Mouse (Mus musculus): ENCODE results near the gene Amz1. TPM values are rescaled to one million over a fixed set of nuclear protein-coding genes. Genes with fewer than 3 reads are reported as not detected.

Gene Amz1
- polyA plus RNA-seq, 1 experiment from 2014 or later: 1.4 TPM

GRCm38 (mm10) chr5:140701661-140702060 lies 22.3 kb upstream of the Amz1 start:
- no peaks in the 10 kb centered on the region for H3K9me3 ChIP-seq (replicated peaks)
- H3K36me3 ChIP-seq (replicated peaks): no peaks in the 10 kb centered on the region
- peak overlapping the region; percentile 69 for H3K9ac ChIP-seq
- under 1% methylated on average over 25 of the region's 25 CpGs for WGBS (ENCODE audit: insufficient replicate concordance)
- peak; percentile 4 for ATAC-seq (ENCODE audit: insufficient read depth)
- no peaks in the 10 kb centered on the region for H3K27me3 ChIP-seq
- peak overlapping the region; percentile 86 for H3K27ac ChIP-seq (replicated peaks)
- peak overlapping the region; percentile 70 for H3K4me3 ChIP-seq (replicated peaks)
- H3K4me1 ChIP-seq (replicated peaks): peaks cover 68% of the 10 kb centered on the region
- H3K4me2 ChIP-seq: peak overlapping the region; percentile 95

- peak within 1 kb of the TSS; percentile 86 for H3K27ac ChIP-seq (replicated peaks)
- H3K36me3 ChIP-seq (replicated peaks): no peaks in the 10 kb centered on the region; the same call in 1 of the 2 replicates
- peak within 1 kb of the TSS; percentile 69 for H3K9ac ChIP-seq
- ATAC-seq (ENCODE audit: insufficient read depth): peak; percentile 43
- 0% methylated on average over 33 of the region's 33 CpGs for WGBS (ENCODE audit: insufficient replicate concordance)
- no peaks in the 10 kb centered on the region for H3K9me3 ChIP-seq (replicated peaks)
- peak within 1 kb of the TSS; percentile 70 for H3K4me3 ChIP-seq (replicated peaks)
- H3K4me1 ChIP-seq (replicated peaks): peaks cover 68% of the 10 kb centered on the region
- H3K4me2 ChIP-seq: peak within 1 kb of the TSS; percentile 95
- no peaks in the 10 kb centered on the region for H3K27me3 ChIP-seq
Observed at GRCm38 (mm10) chr5:140702103-140702513, 21.8 kb upstream of the Amz1 start, which contains the start of gene Iqce. Gene Iqce, minus strand, starts transcription at chr5:140702378.

GRCm38 (mm10) chr5:140702618-140703175 lies 21.2 kb upstream of the Amz1 start:
- ATAC-seq (ENCODE audit: insufficient read depth): no peak
- no peaks in the 10 kb centered on the region; the same call in 1 of the 2 replicates for H3K36me3 ChIP-seq (replicated peaks)
- H3K4me2 ChIP-seq: peak overlapping the region; percentile 95
- H3K9me3 ChIP-seq (replicated peaks): no peaks in the 10 kb centered on the region
- H3K4me3 ChIP-seq (replicated peaks): peak overlapping the region; percentile 70
- H3K4me1 ChIP-seq (replicated peaks): peaks cover 68% of the 10 kb centered on the region
- H3K27me3 ChIP-seq: no peaks in the 10 kb centered on the region
- WGBS (ENCODE audit: insufficient replicate concordance): 66% methylated on average over 19 of the region's 19 CpGs
- H3K27ac ChIP-seq (replicated peaks): peak overlapping the region; percentile 86
- peak overlapping the region; percentile 69 for H3K9ac ChIP-seq

GRCm38 (mm10) chr5:140703480-140704377 lies 20.2 kb upstream of the Amz1 start:
- no peak for ATAC-seq (ENCODE audit: insufficient read depth)
- Histone ChIP-seq H3K4me3 (replicated peaks) (peak overlapping the region; percentile 65), H3K27ac (replicated peaks) (peak overlapping the region; percentile 86), H3K9ac (peak overlapping the region; percentile 30; the same call in 1 of the 2 replicates), H3K36me3 (replicated peaks) (no peaks in the 10 kb centered on the region; the same call in 1 of the 2 replicates), H3K27me3 (no peaks in the 10 kb centered on the region), H3K9me3 (replicated peaks) (no peaks in the 10 kb centered on the region), H3K4me2 (peak overlapping the region; percentile 92), H3K4me1 (replicated peaks) (peaks cover 68% of the 10 kb centered on the region)
- 14% methylated on average over 17 of the region's 17 CpGs for WGBS (ENCODE audit: insufficient replicate concordance)

- H3K4me3 ChIP-seq (replicated peaks): peak within 1 kb of the TSS; percentile 65
- ATAC-seq (ENCODE audit: insufficient read depth): peak; percentile 90
- H3K27me3 ChIP-seq: no peaks in the 10 kb centered on the region
- H3K9ac ChIP-seq: peak within 1 kb of the TSS; percentile 64
- H3K4me2 ChIP-seq: peak within 1 kb of the TSS; percentile 92
- H3K36me3 ChIP-seq (replicated peaks): no peaks in the 10 kb centered on the region; the same call in 1 of the 2 replicates
- H3K9me3 ChIP-seq (replicated peaks): no peaks in the 10 kb centered on the region
- WGBS (ENCODE audit: insufficient replicate concordance): under 1% methylated on average over 69 of the region's 69 CpGs
- H3K27ac ChIP-seq (replicated peaks): peak within 1 kb of the TSS; percentile 86
- H3K4me1 ChIP-seq (replicated peaks): peaks cover 64% of the 10 kb centered on the region
Observed at GRCm38 (mm10) chr5:140704378-140705251, 19.3 kb upstream of the Amz1 start, which contains the start of gene Brat1. Gene Brat1, plus strand, starts transcription at chr5:140705011.

- no peak for ATAC-seq (ENCODE audit: insufficient read depth)
- Histone ChIP-seq H3K36me3 (replicated peaks) (peaks cover 8% of the 10 kb centered on the region), H3K27ac (replicated peaks) (peak overlapping the region; percentile 82), H3K4me3 (replicated peaks) (peak overlapping the region; percentile 65), H3K9ac (peak overlapping the region; percentile 64), H3K27me3 (no peaks in the 10 kb centered on the region), H3K4me2 (peak overlapping the region; percentile 92), H3K9me3 (replicated peaks) (no peaks in the 10 kb centered on the region), H3K4me1 (replicated peaks) (peaks cover 54% of the 10 kb centered on the region)
- 33% methylated on average over 7 of the region's 7 CpGs for WGBS (ENCODE audit: insufficient replicate concordance)
Observed at GRCm38 (mm10) chr5:140705501-140706171, 18.3 kb upstream of the Amz1 start.

GRCm38 (mm10) chr5:140710315-140710714 lies 13.6 kb upstream of the Amz1 start:
- Histone ChIP-seq H3K27me3 (no peaks in the 10 kb centered on the region), H3K9ac (no peak overlapping the region), H3K4me2 (no peak overlapping the region), H3K36me3 (replicated peaks) (peaks cover 48% of the 10 kb centered on the region), H3K9me3 (replicated peaks) (no peaks in the 10 kb centered on the region), H3K27ac (replicated peaks) (no peak overlapping the region), H3K4me1 (replicated peaks) (peaks cover 12% of the 10 kb centered on the region), H3K4me3 (replicated peaks) (no peak overlapping the region)
- WGBS (ENCODE audit: insufficient replicate concordance): 77% methylated on average over 6 of the region's 6 CpGs
- ATAC-seq (ENCODE audit: insufficient read depth): no peak

GRCm38 (mm10) chr5:140711040-140711439 lies 12.9 kb upstream of the Amz1 start:
- H3K27ac ChIP-seq (replicated peaks): no peak overlapping the region
- no peak overlapping the region for H3K4me3 ChIP-seq (replicated peaks)
- H3K4me1 ChIP-seq (replicated peaks): peaks cover 5% of the 10 kb centered on the region
- peaks cover 53% of the 10 kb centered on the region for H3K36me3 ChIP-seq (replicated peaks)
- no peak for ATAC-seq (ENCODE audit: insufficient read depth)
- WGBS (ENCODE audit: insufficient replicate concordance): 72% methylated on average over 5 of the region's 5 CpGs
- no peaks in the 10 kb centered on the region for H3K27me3 ChIP-seq
- H3K9me3 ChIP-seq (replicated peaks): no peaks in the 10 kb centered on the region
- H3K4me2 ChIP-seq: no peak overlapping the region
- H3K9ac ChIP-seq: no peak overlapping the region

GRCm38 (mm10) chr5:140720773-140721172 lies 3.2 kb upstream of the Amz1 start:
- no peak overlapping the region for H3K9ac ChIP-seq
- 43% methylated on average over 7 of the region's 7 CpGs for WGBS (ENCODE audit: insufficient replicate concordance)
- H3K4me3 ChIP-seq (replicated peaks): no peak overlapping the region
- H3K4me2 ChIP-seq: no peak overlapping the region
- ATAC-seq (ENCODE audit: insufficient read depth): no peak
- H3K36me3 ChIP-seq (replicated peaks): peaks cover 35% of the 10 kb centered on the region
- no peaks in the 10 kb centered on the region for H3K4me1 ChIP-seq (replicated peaks)
- H3K9me3 ChIP-seq (replicated peaks): no peaks in the 10 kb centered on the region
- 0 out of 2 replicates have a peak, but pooled peaks cover 3% of the 10 kb centered on the region for H3K27me3 ChIP-seq
- H3K27ac ChIP-seq (replicated peaks): no peak overlapping the region

GRCm38 (mm10) chr5:140722121-140722520 lies 1.8 kb upstream of the Amz1 start:
- Histone ChIP-seq H3K4me1 (replicated peaks) (no peaks in the 10 kb centered on the region; the same call in 1 of the 2 replicates), H3K4me3 (replicated peaks) (no peak overlapping the region), H3K9me3 (replicated peaks) (no peaks in the 10 kb centered on the region), H3K27ac (replicated peaks) (no peak overlapping the region), H3K9ac (no peak overlapping the region), H3K4me2 (no peak overlapping the region), H3K36me3 (replicated peaks) (peaks cover 24% of the 10 kb centered on the region), H3K27me3 (0 out of 2 replicates have a peak, but pooled peaks cover 3% of the 10 kb centered on the region)
- 65% methylated on average over 3 of the region's 3 CpGs for WGBS (ENCODE audit: insufficient replicate concordance)
- no peak for ATAC-seq (ENCODE audit: insufficient read depth)
